Mouse (Mus musculus): ENCODE measurements around the gene Neurog1. TPM values are rescaled to one million over a fixed set of nuclear protein-coding genes. Genes with fewer than 3 reads are reported as not detected.

The Neurog1 gene
- total RNA-seq, 1 experiment from 2014 or later, result not detected

- no peak for ATAC-seq (replicated peaks in 1 of 2; ENCODE audit: insufficient read depth in 1 of 2, low FRiP score in 2 of 2, low TSS enrichment in 1 of 2, low read depth in 1 of 2, poor library complexity in 2 of 2, severe bottlenecking in 2 of 2)
These were observed 8.4 kb upstream of the Neurog1 start for GRCm38 (mm10) chr13:56260344-56260780.

- no peak for ATAC-seq (replicated peaks in 1 of 2; ENCODE audit: insufficient read depth in 1 of 2, low FRiP score in 2 of 2, low TSS enrichment in 1 of 2, low read depth in 1 of 2, poor library complexity in 2 of 2, severe bottlenecking in 2 of 2)
These were observed 7.9 kb upstream of the Neurog1 start for GRCm38 (mm10) chr13:56259926-56260250.

- no peak for ATAC-seq (replicated peaks in 1 of 2; ENCODE audit: insufficient read depth in 1 of 2, low FRiP score in 2 of 2, low TSS enrichment in 1 of 2, low read depth in 1 of 2, poor library complexity in 2 of 2, severe bottlenecking in 2 of 2)
These were observed 7.3 kb upstream of the Neurog1 start for GRCm38 (mm10) chr13:56259021-56259925.

- no peak for ATAC-seq (replicated peaks in 1 of 2; ENCODE audit: insufficient read depth in 1 of 2, low FRiP score in 2 of 2, low TSS enrichment in 1 of 2, low read depth in 1 of 2, poor library complexity in 2 of 2, severe bottlenecking in 2 of 2)
These were observed 6.4 kb upstream of the Neurog1 start for GRCm38 (mm10) chr13:56258196-56259020.

GRCm38 (mm10) chr13:56257469-56258153 lies 5.6 kb upstream of the Neurog1 start:
- no peak for ATAC-seq (replicated peaks in 1 of 2; ENCODE audit: insufficient read depth in 1 of 2, low FRiP score in 2 of 2, low TSS enrichment in 1 of 2, low read depth in 1 of 2, poor library complexity in 2 of 2, severe bottlenecking in 2 of 2)

- no peak for ATAC-seq (replicated peaks in 1 of 2; ENCODE audit: insufficient read depth in 1 of 2, low FRiP score in 2 of 2, low TSS enrichment in 1 of 2, low read depth in 1 of 2, poor library complexity in 2 of 2, severe bottlenecking in 2 of 2)
These were observed 4.8 kb upstream of the Neurog1 start for GRCm38 (mm10) chr13:56256716-56257299.

- no peak for ATAC-seq (replicated peaks in 1 of 2; ENCODE audit: insufficient read depth in 1 of 2, low FRiP score in 2 of 2, low TSS enrichment in 1 of 2, low read depth in 1 of 2, poor library complexity in 2 of 2, severe bottlenecking in 2 of 2)
These were observed 1.4 kb upstream of the Neurog1 start for GRCm38 (mm10) chr13:56253379-56253778.

GRCm38 (mm10) chr13:56252783-56253182 lies 820 bp upstream of the Neurog1 start:
- no peak for ATAC-seq (replicated peaks in 1 of 2; ENCODE audit: insufficient read depth in 1 of 2, low FRiP score in 2 of 2, low TSS enrichment in 1 of 2, low read depth in 1 of 2, poor library complexity in 2 of 2, severe bottlenecking in 2 of 2)

GRCm38 (mm10) chr13:56251176-56251923 lies 613 bp downstream of the Neurog1 start:
- no peak for ATAC-seq (replicated peaks in 1 of 2; ENCODE audit: insufficient read depth in 1 of 2, low FRiP score in 2 of 2, low TSS enrichment in 1 of 2, low read depth in 1 of 2, poor library complexity in 2 of 2, severe bottlenecking in 2 of 2)

GRCm38 (mm10) chr13:56250551-56251161 lies 1.3 kb downstream of the Neurog1 start:
- no peak for ATAC-seq (replicated peaks in 1 of 2; ENCODE audit: insufficient read depth in 1 of 2, low FRiP score in 2 of 2, low TSS enrichment in 1 of 2, low read depth in 1 of 2, poor library complexity in 2 of 2, severe bottlenecking in 2 of 2)

- no peak for ATAC-seq (replicated peaks in 1 of 2; ENCODE audit: insufficient read depth in 1 of 2, low FRiP score in 2 of 2, low TSS enrichment in 1 of 2, low read depth in 1 of 2, poor library complexity in 2 of 2, severe bottlenecking in 2 of 2)
These were observed 2.2 kb downstream of the Neurog1 start for GRCm38 (mm10) chr13:56249593-56250341.

- ATAC-seq (replicated peaks in 1 of 2; ENCODE audit: insufficient read depth in 1 of 2, low FRiP score in 2 of 2, low TSS enrichment in 1 of 2, low read depth in 1 of 2, poor library complexity in 2 of 2, severe bottlenecking in 2 of 2), result no peak
These were observed 8.9 kb downstream of the Neurog1 start for GRCm38 (mm10) chr13:56243104-56243503.

- ATAC-seq (replicated peaks in 1 of 2; ENCODE audit: insufficient read depth in 1 of 2, low FRiP score in 2 of 2, low TSS enrichment in 1 of 2, low read depth in 1 of 2, poor library complexity in 2 of 2, severe bottlenecking in 2 of 2), result no peak
These were observed 11.8 kb downstream of the Neurog1 start for GRCm38 (mm10) chr13:56240012-56240770.

GRCm38 (mm10) chr13:56237905-56238304 lies 14.1 kb downstream of the Neurog1 start:
- ATAC-seq (replicated peaks in 1 of 2; ENCODE audit: insufficient read depth in 1 of 2, low FRiP score in 2 of 2, low TSS enrichment in 1 of 2, low read depth in 1 of 2, poor library complexity in 2 of 2, severe bottlenecking in 2 of 2), result no peak

GRCm38 (mm10) chr13:56236194-56236593 lies 15.8 kb downstream of the Neurog1 start:
- no peak for ATAC-seq (replicated peaks in 1 of 2; ENCODE audit: insufficient read depth in 1 of 2, low FRiP score in 2 of 2, low TSS enrichment in 1 of 2, low read depth in 1 of 2, poor library complexity in 2 of 2, severe bottlenecking in 2 of 2)
